Mouse (Mus musculus): ENCODE results near the gene Slc9a3r2.

- TF ChIP-seq CTCF (IDR thresholded peaks at IDR 0.05; ENCODE audit: low read depth) (no peak), EP300 (IDR thresholded peaks at IDR 0.05; ENCODE audit: low read depth) (no peak)
Observed at GRCm38 (mm10) chr17:24654969-24655368, 4.8 kb upstream of the Slc9a3r2 start.
